Mouse (Mus musculus) lung, postnatal 36 days (tissue): ENCODE data around the gene Nsfl1c.

Experiments
- DNase-seq: peaks from one replicate; pipeline ENCODE4 v3.0.0; 2022; ENCODE audit warnings: mixed read lengths

Nsfl1c gene

GRCm38 (mm10) chr2:151544673-151545072, 50.7 kb downstream of the Nsfl1c start:
- no peak for DNase-seq

DNA sequence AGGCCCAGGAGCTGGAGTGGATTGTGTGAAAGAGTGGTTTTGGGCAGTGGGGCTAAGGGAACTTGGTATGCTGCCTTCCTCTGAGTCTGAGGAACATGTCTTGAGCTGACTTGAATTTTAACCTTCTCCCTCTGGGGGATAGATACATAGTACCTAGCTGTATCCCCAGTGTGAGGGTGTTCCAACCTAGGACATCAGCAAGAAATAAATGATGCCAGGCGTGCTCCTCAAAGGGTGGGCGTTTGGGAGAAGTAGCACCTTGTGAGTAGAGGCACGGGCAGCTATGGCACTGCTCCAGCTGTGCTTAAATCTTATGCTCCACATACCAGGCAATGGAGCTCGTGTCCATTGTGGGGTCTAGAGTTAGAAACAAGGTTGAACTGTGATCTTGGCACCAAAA, 52.6 kb downstream of the Nsfl1c start:
- no peak for DNase-seq

- no peak for DNase-seq
Measured at GRCm38 (mm10) chr2:151549615-151550121, 55.7 kb downstream of the Nsfl1c start.
